Mouse (Mus musculus): ENCODE results near the gene Pttg1ip.
A peak's percentile ranks its signal among the peaks of the same experiment; 100 is the strongest.

Pttg1ip gene

DNA sequence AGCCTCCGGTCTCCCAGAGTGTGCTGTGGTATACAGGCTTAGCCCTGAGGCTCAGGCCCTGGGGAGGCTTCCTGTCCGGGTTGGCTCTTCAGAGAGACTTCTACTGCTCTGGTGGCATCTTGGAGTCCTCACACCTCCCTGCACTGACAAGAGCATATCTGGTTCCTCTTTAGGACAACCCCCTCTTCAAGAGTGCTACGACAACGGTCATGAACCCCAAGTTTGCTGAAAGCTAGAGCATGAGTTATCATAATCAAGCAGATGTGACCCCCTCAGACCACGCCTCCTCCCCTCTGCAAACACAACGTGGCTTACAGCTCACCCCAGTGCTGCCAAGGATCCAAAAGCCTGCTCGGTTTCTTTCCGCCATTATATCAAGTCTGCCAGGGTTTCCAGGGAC lies 16.5 kb upstream of the Pttg1ip start:
- no peak for ATAC-seq (ENCODE audit: insufficient number of reproducible peaks, low FRiP score, low TSS enrichment)

DNA sequence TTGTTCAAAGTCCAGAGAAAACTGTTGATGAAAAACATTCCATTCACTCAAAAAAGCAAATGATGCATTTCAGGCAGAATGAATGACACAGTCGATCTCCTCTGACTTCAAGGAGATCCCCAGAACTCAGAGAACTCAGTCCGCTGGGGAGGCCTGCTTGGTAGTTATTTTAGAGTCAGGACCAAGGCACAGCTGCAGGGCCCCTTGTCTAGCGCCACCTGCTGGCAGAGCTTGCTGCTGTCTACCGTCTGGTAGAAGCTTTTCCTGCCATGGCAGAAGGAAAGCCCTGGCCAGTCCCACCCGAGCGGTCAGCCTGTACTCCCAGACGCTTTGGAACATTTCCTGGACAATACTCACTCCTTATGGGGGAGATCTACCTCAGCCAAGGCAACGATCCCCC lies 14.9 kb upstream of the Pttg1ip start:
- ATAC-seq (ENCODE audit: insufficient number of reproducible peaks, low FRiP score, low TSS enrichment) = peak; percentile 75; the same call in 1 of the 2 replicates

DNA sequence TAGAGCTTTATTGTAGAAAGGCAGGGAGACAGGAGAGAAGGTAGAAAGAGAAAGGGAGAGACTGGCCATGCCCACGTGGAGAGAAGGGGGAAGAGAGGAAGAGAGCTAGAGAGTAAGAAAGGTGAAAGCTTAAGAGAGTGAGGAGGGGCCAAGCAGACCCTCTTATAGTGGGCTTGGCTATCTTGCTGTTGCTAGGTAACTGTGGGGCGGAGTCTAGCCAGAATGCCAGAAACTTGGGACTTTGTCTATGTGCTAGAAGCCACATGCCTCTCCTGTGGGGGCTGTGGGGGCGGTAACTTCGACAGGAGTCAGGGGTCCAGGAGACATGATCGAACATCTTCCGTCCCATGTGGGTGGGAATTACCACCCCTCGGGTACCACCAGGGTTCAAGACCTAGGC lies 12.0 kb upstream of the Pttg1ip start:
- no peak for ATAC-seq (ENCODE audit: insufficient number of reproducible peaks, low FRiP score, low TSS enrichment)

DNA sequence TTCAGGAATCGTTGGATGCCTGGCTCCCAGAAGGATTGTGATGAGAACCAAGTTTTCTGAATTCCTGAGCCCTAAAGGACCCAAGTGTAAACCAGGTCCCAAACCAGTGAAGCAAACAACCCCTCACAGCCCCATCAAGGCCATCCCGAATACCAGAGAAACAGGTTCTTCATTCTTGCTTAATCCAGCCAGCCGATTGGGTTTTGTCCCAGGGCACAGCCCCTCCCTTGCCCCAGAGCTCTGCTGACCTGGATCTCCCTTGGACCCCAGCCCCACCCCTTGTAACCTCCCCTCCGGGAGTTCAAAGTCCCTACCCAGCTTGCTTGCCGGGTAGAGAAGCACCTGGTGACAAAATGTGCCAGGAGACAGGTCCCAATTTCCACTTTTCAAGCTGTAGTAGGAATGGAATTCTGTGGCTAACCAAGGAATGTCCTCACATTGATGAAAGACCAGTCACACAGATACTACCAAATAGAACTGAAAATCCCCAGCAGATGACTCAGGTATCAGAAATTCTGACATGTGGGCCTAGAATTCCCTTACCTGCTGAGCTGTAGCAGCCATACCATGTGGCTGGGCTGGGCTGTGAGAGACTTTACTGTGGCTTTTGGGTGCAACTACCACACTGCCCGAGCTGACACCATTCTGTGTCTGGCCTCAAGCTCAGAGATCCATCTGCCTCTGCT lies 11.4 kb upstream of the Pttg1ip start:
- no peak for ATAC-seq (ENCODE audit: insufficient number of reproducible peaks, low FRiP score, low TSS enrichment)

DNA sequence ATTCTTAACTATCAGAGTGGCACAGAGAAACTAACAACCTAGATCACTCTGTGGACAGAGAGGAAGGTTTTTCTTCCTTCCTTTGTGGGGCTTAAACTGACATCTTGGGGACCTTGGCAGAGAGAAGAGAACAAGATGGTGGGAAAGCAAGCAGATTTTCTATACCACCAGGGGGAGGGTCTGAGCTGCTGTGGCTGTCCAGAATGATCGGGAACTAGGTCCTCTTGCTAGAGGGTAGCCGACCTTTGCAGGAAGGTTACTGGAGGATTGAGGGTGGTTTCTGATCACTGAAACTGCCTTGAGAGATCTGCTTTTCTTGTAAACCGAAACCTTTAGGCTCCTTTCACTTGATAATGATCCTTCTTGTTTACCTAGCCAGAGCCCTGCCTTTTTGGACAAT lies 9.3 kb upstream of the Pttg1ip start:
- ATAC-seq (ENCODE audit: insufficient number of reproducible peaks, low FRiP score, low TSS enrichment) = no peak

DNA sequence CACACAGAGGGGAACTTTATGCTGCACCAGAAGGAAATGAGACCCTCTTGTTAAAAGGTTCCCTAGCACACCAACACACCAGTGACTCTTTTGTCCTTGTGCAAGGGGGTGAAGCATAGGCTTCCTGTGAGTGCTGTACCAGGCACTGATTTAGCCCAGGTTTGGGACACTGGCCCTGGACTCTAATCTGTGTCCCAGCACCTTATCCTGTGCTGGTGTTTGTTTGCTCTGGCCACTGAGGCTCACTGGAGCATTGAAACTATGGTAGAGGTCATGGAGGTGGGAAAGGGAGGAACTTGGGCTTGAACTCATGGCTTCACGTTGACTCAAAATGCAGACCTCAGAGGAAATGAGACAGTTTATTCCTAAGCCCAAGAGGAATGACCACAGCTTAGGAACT lies 8.4 kb upstream of the Pttg1ip start:
- no peak for ATAC-seq (ENCODE audit: insufficient number of reproducible peaks, low FRiP score, low TSS enrichment)

DNA sequence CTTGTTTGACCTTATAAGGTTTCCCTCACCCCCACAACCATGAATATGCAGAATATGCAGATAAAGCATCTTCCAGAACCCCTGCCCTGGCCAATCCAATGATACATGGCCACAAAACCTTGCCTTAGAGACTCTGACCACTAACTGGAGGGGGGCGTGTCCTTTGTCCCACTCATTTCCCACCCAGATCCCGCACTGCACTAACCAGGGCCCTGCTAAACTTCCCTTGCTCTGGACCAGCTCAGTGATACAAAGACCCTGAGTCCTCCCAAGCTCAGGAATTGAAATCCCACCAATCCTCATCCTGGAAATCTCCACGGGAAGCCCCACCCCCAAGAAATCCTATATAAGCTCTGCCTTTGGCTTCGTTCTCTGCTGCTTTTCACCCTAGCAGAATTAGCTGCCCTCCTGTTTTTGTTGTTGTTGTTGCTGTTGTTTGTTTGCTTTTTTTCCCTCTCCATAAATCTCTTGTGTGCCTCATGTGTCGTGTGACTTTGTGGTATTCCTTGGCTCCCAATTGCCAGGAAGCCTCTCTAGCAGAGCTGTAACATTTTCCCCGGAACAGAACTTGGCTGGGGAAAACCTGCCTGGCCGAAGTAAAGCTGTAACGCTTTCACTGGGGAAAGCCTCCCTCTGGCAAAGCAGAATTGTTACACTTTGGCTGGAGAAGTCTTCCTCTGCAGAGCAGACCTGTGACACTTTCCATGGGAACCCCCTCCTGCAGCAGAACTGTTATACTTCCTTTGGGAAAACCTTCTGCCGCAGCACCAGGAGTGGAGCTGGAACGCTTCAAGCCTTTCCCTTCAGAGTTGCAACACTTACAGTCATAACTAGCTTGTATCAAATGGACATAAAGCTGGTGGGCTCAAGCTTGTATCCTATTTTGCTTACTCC lies 1.2 kb upstream of the Pttg1ip start:
- ATAC-seq (ENCODE audit: insufficient number of reproducible peaks, low FRiP score, low TSS enrichment) = no peak

DNA sequence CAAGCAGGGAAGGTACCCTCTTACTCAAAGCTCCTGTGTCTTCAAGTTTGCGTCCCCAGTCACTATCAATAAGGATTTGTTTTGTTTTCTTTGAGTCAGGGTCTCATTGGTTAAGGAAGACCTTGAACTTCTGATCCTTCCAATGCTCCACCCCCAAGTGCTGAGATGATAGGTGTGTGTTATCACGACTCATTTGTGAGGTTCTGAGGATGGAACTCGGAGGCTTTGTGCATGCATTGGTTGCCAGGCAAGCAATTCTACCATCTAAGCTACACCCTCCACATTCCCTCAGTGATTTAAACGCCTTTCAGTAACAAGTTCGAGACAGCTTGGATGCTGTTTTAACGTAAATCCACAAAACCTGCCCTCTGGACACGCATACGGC lies 505 bp upstream of the Pttg1ip start:
- no peak; the same call in 1 of the 2 replicates for ATAC-seq (ENCODE audit: insufficient number of reproducible peaks, low FRiP score, low TSS enrichment)

DNA sequence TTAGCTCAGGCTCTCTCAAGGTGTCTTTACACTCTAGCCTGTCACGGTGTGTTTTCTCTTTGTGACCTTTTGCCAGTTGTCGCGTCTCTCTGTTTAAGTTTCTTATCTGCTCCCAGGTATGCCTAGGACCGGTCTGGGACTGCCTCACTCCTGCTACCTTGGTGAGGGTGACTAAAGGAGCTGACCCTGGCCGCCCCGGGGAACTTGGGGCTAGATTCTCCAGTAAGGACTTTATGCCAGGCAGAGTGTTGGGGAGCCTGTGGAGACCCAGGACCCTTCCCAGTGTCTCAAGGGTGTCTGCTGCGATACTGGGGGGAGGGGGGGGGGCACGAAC lies 732 bp downstream of the Pttg1ip start:
- ATAC-seq (ENCODE audit: insufficient number of reproducible peaks, low FRiP score, low TSS enrichment) = no peak

DNA sequence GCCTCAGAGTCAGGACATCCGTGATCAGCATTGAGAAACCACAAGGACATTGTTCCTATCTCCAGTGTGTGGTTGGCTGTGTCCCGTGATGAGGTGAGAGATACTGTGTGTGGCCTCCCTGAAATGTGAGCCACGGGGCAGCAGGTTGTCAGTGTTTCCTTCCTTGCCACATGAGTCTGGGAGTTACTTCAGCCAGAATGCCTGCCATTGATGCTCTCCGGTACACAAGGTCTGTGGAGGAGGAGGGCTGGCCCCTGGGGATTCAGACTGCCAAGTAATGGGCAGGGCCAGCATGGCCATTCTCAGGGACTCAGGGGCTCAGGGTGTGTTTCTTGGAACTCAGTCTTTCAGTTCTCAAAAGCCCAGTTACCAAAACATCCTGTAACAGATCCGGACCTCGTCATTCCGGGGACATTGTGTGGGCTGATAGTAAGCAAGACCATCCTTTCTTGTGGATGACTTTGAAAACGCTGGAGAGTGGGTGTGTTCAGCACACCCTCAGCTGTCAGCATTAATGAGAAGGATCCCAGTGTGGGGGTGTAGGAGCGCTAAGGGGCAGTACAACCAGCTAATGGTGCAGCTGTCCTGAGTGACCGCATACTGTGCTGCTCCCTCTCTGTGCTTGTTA lies 2.4 kb downstream of the Pttg1ip start:
- ATAC-seq (ENCODE audit: insufficient number of reproducible peaks, low FRiP score, low TSS enrichment) = no peak

DNA sequence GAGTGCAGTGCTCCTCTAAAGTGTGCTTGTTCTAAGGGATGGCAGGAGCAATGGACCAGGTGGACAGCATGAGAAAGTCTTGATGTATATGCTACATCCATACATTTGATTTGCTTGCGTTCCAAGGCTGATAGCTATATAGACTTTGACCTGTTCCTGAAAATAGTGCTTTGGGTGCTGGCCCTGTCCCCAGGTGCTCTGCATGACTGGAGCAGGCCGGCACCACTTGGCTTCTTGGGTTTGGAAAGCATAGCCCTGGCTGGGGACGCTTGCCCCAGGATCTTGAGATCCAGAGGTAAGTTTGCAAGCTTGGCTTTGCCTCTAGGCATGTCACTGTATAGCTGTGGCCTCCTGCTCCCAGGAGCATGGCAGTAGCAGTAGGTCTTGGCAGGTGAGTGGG lies 5.1 kb downstream of the Pttg1ip start:
- ATAC-seq (ENCODE audit: insufficient number of reproducible peaks, low FRiP score, low TSS enrichment) = no peak

DNA sequence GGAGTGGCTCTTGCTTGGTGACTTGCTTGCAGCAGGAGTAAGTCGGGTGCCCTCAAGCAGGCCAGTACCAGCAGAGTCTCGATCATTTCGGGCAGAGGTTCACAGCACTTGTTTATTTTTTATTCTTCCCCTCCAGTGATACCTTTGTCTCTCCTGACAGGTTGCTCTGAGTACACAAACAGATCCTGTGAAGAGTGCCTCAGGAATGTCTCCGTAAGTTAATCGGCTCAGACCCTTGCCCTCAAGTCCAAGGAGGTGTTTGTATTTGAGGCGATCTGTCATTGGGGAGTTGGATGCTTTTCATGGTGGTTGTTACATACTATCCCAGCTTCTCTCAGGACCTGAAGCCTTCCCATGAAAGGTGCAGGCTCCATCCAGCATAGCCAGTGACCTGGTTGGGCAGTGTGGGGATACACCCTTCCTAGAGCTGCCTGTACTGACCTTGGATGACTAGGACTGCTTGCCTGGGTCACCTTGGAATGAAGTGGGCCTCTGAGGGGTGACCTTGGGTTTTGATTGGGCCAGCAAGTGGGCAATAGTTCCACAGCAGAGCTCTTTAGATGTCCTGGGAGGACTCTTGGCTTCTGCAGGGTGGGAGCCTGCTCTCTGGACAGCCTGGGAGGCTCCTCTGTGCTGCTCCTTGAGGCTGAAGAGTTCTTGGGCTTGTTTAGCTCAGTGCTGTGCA lies 5.7 kb downstream of the Pttg1ip start:
- no peak for ATAC-seq (ENCODE audit: insufficient number of reproducible peaks, low FRiP score, low TSS enrichment)

DNA sequence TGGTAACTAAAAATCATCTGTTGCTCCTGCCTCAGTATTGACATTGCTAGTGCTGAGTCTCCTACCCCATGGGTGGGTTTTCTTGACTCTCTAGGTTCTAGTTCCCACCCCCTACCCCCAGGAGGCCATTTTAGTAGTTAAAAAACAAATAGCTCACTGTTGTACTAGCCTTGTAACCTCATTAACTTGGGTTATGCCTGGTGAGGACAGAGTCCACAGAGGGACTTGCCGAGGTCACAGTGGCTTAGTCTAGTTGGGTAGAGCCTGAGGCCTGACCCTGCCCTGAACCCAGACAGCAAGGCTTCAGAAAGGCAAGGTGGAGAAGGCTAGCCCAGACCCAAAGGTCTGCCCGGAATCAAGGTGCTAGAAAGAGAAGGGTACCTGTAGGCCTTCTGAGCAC lies 6.5 kb downstream of the Pttg1ip start:
- no peak for ATAC-seq (ENCODE audit: insufficient number of reproducible peaks, low FRiP score, low TSS enrichment)

DNA sequence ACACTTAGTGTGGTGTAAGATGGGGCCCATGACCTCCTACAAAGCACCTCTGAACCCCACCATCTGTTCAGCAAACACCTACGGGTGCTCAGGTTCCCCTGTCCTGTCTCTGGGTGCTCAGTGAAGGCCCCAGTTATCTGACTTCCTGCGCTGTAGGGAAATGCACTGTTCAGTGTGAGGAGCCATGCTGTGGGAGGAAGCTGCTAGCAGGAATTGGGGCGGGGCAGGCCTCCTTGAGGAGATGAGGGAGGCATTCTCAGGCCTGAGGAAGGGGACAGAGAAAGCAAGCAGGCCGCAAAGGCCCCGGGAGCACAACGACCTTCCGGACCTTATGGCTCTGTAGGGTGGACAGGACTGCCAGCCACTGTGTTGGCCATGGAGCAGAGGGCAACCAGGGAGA lies 7.6 kb downstream of the Pttg1ip start:
- no peak for ATAC-seq (ENCODE audit: insufficient number of reproducible peaks, low FRiP score, low TSS enrichment)

DNA sequence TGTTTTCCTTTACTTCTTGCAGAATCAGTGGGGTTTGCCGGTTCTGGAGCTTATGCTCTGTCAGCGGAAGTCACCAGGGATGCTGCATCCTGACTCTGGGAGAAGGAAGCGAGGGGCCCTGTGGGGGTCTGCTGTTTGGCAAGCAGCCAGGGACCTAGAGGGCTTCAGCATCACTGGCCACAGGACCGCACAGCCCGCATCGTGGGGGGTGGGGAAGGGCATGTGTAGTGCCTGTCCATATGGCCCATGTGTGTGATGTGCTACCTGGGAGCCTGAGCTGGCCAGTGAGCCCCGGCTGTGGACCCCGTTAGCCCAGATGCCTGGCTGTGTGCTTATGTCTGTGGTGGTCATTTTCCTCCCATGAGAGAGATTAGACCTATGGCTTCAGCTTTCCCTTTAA lies 8.2 kb downstream of the Pttg1ip start:
- no peak for ATAC-seq (ENCODE audit: insufficient number of reproducible peaks, low FRiP score, low TSS enrichment)

DNA sequence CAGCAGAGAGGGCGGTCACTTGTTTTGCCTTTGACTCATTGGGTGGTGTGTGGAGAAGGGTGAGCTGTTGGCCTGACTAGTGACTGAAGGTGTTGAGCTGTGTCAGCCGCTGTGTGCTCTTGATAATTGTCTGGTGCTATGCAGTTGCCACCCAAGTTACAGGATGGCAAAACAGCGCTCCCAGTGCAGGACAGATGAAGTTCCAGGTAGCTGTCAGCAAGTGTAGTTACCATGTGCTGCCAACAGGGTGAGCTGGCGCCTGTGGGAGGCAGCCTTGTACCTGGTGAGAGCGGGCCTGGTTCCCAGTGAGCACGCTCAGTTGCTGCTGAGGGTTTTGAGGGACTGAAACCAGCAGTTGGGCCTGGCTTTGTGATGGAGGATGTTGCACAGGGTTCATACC lies 9.3 kb downstream of the Pttg1ip start:
- ATAC-seq (ENCODE audit: insufficient number of reproducible peaks, low FRiP score, low TSS enrichment) = peak; percentile 67

DNA sequence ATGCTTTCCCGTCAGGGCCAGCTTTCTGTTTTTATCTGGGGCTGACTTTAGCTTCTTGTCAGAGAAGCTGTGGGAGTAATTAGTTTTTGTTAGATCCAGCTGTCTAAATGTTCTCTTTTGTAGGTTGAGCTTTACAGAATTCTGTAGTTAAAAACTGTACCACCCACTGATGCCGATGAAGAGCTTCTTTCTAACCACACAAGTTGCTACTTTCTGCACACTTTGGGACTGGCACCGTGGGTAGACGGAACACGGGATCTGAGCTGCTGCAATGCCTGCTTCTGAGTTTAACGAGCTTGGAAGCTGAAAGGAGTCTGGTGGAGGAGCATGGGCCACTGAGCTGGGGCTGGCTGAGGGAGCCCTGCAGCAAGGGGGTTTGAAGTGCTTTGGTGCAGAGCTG lies 10.0 kb downstream of the Pttg1ip start:
- ATAC-seq (ENCODE audit: insufficient number of reproducible peaks, low FRiP score, low TSS enrichment) = no peak

DNA sequence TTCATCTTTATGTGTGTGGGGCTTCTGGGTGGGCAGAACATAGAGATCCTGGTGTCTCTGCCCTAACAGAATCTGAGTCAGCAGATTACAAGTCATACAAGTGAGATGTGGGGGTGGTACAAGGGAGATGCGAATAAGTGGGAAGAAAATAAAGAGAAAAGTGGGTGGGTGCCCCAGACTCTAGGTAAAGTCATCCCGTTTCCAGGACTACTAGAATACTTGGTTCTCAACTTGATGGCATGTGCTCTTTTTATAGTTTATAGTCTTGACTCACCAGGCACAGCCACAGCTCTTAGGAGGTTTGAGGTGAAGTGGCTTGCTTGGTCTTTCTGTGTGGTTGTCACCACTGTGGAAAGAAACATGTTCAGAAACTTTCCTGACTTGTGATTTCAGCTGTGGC lies 14.5 kb downstream of the Pttg1ip start:
- no peak for ATAC-seq (ENCODE audit: insufficient number of reproducible peaks, low FRiP score, low TSS enrichment)

DNA sequence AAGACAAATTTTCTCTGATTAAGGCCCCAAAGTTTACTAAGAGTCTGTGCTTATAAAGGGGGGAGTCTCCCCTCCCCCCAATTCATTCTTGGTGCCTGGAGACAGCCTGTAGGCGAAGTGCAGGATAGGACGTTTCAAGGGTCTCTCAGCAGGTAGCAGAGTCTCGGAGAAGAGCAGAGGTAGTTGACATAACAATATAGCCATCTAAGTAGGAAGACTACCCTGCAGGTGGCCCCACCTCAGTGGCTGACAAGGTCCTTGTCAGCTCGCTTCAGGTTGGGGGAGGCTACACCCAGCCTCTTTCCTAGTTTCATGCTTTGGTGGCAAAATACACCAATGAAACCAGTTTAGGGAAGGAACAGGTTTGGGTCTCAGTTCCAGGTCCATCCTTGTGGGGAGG lies 21.5 kb downstream of the Pttg1ip start:
- no peak for ATAC-seq (ENCODE audit: insufficient number of reproducible peaks, low FRiP score, low TSS enrichment)

DNA sequence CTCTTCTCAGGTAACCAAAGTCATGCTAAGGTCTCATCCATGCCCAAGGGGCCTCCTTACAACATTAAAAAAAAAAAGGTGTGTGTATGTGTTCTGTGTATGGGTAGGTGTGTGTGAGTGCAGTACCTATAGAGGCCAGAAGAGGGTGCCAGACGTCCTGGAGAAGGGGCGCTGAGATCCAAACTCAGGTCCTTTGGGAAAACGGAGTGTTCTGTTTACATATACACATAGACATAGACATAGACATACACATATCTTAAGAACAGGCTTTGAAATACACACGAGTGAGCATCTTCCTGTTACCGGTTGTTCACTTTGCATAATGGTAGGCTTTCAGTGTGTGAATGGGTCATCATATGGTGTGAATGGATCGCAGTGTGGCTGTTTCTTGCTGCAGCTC lies 22.6 kb downstream of the Pttg1ip start:
- no peak for ATAC-seq (ENCODE audit: insufficient number of reproducible peaks, low FRiP score, low TSS enrichment)

DNA sequence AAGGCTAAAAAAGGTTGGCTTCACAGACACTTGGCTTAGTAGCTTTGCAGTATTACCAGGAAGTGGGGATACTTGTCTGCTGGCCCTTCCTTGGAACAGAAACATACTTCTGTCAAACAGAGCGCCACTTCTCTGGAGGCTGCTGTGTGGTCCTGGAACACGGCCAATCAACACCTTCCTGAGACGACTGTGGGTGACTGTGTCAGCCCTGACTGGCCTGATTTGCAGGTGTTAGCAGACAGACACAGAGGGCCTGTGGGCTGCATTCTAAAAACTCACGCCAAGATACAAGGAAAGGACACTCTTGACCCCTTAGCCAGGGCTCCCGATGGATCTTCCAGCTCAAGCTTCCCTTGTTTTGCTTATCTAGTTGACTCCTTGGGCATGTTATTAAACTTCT lies 23.4 kb downstream of the Pttg1ip start:
- ATAC-seq (ENCODE audit: insufficient number of reproducible peaks, low FRiP score, low TSS enrichment) = no peak
